Mouse (Mus musculus) liver, embryonic 14.5 days (tissue): ENCODE data around the gene Syne1. TPM values are rescaled to one million over a fixed set of nuclear protein-coding genes. Genes with fewer than 3 reads are reported as not detected.

Source experiments
- ATAC-seq: fragments of 200-750 bp; cut with Nextera tagmentation; 2 replicates; pipeline ENCODE4 v1.8.0; 2017; ENCODE audit warnings: moderate number of reproducible peaks, mild to moderate bottlenecking, moderate library complexity; ENCODE audit not compliant: insufficient read depth
- DNase-seq, 3 experiments: peaks; one replicate each; pipeline ENCODE4 v3.0.0-alpha.2; 2012 to 2013; ENCODE audit warnings: low read depth in 3 of 3, low spot score in 3 of 3
- H3K27ac ChIP-seq: fragments of 300-500 bp; sonication (generic); 2 replicates; pipeline ENCODE4 v1.5.1; 2014; ENCODE audit warnings: moderate library complexity, mild to moderate bottlenecking, control low read depth, inconsistent platforms
- H3K27me3 ChIP-seq: fragments of 300-500 bp; sonication (generic); 2 replicates; pipeline ENCODE4 v1.6.1; 2014; ENCODE audit warnings: mild to moderate bottlenecking, low read length, moderate library complexity; ENCODE audit not compliant: control insufficient read depth, insufficient read depth
- H3K36me3 ChIP-seq: fragments of 300-500 bp; sonication (generic); replicated peaks from 2 replicates; pipeline ENCODE4 v1.6.1; 2014; ENCODE audit warnings: low read depth; ENCODE audit not compliant: control insufficient read depth, insufficient read depth
- H3K4me1 ChIP-seq, 2 experiments: fragments of 200-500 bp in 1 of 2; fragments of 300-500 bp in 1 of 2; sonication (generic) in 1 of 2; replicated peaks; 2 replicates each; pipeline ENCODE4 v1.6.1; 2012 to 2014; ENCODE audit warnings: antibody characterized with exemption in 1 of 2, inconsistent platforms in 1 of 2, low read length in 1 of 2; ENCODE audit not compliant: control insufficient read depth in 2 of 2, insufficient read depth in 2 of 2
- H3K4me2 ChIP-seq: fragments of 300-500 bp; sonication (generic); 2 replicates; pipeline ENCODE4 v1.6.1; 2014; ENCODE audit warnings: low read depth, mild to moderate bottlenecking, control low read depth, moderate library complexity
- H3K4me3 ChIP-seq, 2 experiments: fragments of 200-500 bp in 1 of 2; fragments of 300-500 bp in 1 of 2; sonication (generic) in 1 of 2; 2 replicates each; pipeline ENCODE4 v1.5.1; 2012 to 2014; ENCODE audit warnings: low read depth in 2 of 2, low read length in 2 of 2, mild to moderate bottlenecking in 2 of 2, control low read depth in 1 of 2, inconsistent platforms in 1 of 2, moderate library complexity in 1 of 2; ENCODE audit not compliant: insufficient read depth in 1 of 2
- H3K9ac ChIP-seq: fragments of 300-500 bp; sonication (generic); replicated peaks from 2 replicates; pipeline ENCODE4 v1.6.1; 2014; ENCODE audit warnings: mild to moderate bottlenecking, control low read depth, moderate library complexity
- H3K9me3 ChIP-seq: fragments of 300-500 bp; sonication (generic); 2 replicates; pipeline ENCODE4 v1.6.1; 2016; ENCODE audit warnings: low read length, mixed read lengths; ENCODE audit not compliant: control insufficient read depth
- CTCF ChIP-seq: IDR thresholded peaks from 2 replicates; pipeline ENCODE4 v1.5.1; 2016; ENCODE audit warnings: antibody characterized with exemption, low read depth, control low read depth
- EP300 ChIP-seq: IDR thresholded peaks from 2 replicates; pipeline ENCODE4 v1.6.1; 2016; ENCODE audit warnings: antibody characterized with exemption, low read depth
- WGBS: fragments of 180-500 bp; shearing (Covaris S2); extraction: QIAGEN DNeasy Blood & Tissue Kit; methylation state at CpG from one replicate; pipeline ENCODE4 v1.1.7; 2014; ENCODE audit not compliant: insufficient replicate concordance; 5-methylcytosine and 5-hydroxymethylcytosine counted together
- polyA plus RNA-seq, 2 experiments: library from polyadenylated mRNA; depleted of rRNA in 1 of 2; stranded (reverse) in 1 of 2; unstranded in 1 of 2; fragments of >200 nt; fragmentation: Nextera tagmentation in 1 of 2; extraction: Ambion mirVana in 1 of 2; gene quantifications; 2 replicates each; pipeline versions ENCODE4 v1.2.1 to v1.2.3; 2012 to 2014

The Syne1 gene
- polyA plus RNA-seq, 2 experiments: 3.1 to 3.6 TPM

DNA sequence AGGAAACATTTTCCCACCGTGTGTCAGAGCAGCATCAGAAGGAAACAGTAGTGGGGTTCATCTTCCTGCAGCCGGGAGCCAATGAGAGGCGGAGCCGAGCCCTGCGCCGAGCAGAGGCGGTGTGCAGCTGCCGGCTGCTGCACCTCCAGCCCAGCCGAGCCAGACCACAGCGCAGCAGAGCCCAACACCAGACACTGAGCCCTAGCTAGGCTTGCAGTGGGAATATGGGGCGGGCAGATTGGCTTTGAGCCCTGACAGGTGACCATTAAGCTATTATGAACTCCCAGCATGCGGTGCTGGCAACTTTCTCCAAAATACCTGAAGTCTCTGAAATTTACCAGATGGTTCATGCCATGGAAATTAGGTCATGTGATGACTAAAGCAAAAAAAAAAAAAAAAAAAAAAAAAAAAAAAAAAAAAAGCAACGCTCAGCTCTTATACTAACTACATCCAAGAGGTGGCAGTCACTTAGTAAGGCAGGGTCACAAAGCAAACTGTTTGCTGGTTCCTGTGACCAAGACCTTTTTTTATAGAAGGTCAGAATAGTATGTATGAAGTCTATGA is 356.5 kb downstream of the Syne1 start:
- peak; percentile 97 for ATAC-seq
- peak overlapping the region; percentile 71 to 78 for H3K4me3 ChIP-seq
- H3K9ac ChIP-seq: peak overlapping the region; percentile 71
- TF ChIP-seq EP300 (no peak), CTCF (peak; percentile 26; the same call in 1 of the 2 replicates)
- 2% methylated on average over 13 of the region's 13 CpGs for WGBS
- DNase-seq: peak in 2 of 3 experiments; percentile 47 to 54
- H3K4me2 ChIP-seq: peak overlapping the region; percentile 75
- H3K27ac ChIP-seq: peak overlapping the region; percentile 55
- H3K36me3 ChIP-seq: no peaks in the 10 kb centered on the region
- H3K9me3 ChIP-seq: no peaks in the 10 kb centered on the region
- H3K4me1 ChIP-seq: peaks cover 6 to 7% of the 10 kb centered on the region in 2 experiments
- no peaks in the 10 kb centered on the region for H3K27me3 ChIP-seq

DNA sequence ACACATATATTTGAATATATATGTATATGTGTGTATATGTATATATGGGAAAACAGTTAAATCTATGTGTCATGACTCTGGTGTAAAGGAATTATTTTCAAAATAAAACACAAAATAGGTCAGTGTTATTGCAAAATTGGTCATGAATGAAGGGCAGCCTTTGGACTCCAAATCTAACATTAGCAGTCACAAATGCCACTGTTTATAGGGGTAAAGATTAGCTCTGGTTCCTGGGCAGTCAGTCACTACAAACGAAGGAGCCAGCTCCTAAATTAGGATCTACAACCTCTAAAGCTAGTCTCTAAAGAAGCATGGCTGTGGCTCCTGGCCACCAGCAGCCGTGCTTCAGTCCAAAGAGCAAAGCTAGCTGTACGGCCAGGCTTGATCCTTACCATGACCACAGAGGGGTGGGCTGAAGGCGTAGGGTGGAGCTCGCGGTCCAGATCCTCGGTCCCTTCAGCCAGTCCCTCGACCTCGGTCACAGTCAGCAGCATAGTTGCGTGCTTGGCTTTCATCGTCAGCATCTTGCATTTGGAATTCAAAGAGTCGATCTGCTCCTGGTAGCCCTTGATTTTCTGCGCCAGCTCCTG is 357.1 kb downstream of the Syne1 start:
- Histone ChIP-seq H3K4me3 (peak overlapping the region; percentile 71 to 78), H3K27me3 (no peaks in the 10 kb centered on the region), H3K9me3 (no peaks in the 10 kb centered on the region), H3K4me2 (peak overlapping the region; percentile 75), H3K4me1 (peaks cover 6 to 7% of the 10 kb centered on the region in 2 experiments), H3K36me3 (no peaks in the 10 kb centered on the region), H3K9ac (peak overlapping the region; percentile 71), H3K27ac (peak overlapping the region; percentile 55)
- WGBS: 2% methylated on average over 13 of the region's 13 CpGs
- DNase-seq: no peak
- peak; percentile 82 for ATAC-seq
- no peak for TF ChIP-seq EP300
- no peak for TF ChIP-seq CTCF

DNA sequence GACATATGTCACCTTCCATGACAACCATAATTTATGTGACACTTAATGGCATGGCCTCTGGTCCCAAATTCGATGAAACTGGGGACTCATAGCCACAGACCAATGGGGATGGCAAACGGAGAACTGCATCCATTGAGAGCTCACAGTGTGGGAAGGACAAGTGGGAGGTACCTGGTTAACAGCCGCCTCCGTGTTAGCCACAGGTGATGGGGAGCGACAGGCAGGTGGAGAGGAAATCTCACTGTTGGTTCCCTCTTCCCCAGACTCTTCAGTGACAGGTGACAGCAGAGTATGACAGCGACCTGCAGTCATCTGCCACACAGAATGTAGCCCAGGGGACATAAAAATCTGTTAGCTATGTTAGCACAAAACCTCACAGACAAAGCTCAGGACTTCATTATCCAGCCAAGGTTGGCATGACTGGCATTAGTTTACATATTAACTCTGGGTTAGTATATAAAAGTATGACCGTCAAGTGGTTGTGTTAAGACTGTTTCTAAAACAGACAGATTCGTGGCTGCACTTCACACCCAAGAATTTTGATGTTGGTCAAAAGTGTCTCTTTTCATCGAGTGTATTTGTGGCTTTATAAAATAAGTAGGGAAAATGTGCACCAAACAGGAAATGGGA is 358.3 kb downstream of the Syne1 start:
- peaks cover 6 to 7% of the 10 kb centered on the region in 2 experiments for H3K4me1 ChIP-seq
- no peak overlapping the region for H3K9ac ChIP-seq
- no peaks in the 10 kb centered on the region for H3K9me3 ChIP-seq
- H3K36me3 ChIP-seq: no peaks in the 10 kb centered on the region
- no peak overlapping the region; the same call in 1 of the 2 replicates for H3K4me2 ChIP-seq
- 74% methylated on average over 9 of the region's 9 CpGs for WGBS
- H3K27ac ChIP-seq: no peak overlapping the region
- H3K27me3 ChIP-seq: no peaks in the 10 kb centered on the region
- no peak for DNase-seq
- TF ChIP-seq CTCF (no peak), EP300 (no peak)
- no peak for ATAC-seq
- H3K4me3 ChIP-seq: no peak overlapping the region

- WGBS: 76% methylated on average over 4 of the region's 4 CpGs
- H3K27me3 ChIP-seq: no peaks in the 10 kb centered on the region
- H3K27ac ChIP-seq: no peak overlapping the region
- no peak overlapping the region for H3K4me2 ChIP-seq
- no peak overlapping the region for H3K9ac ChIP-seq
- no peaks in the 10 kb centered on the region for H3K36me3 ChIP-seq
- H3K9me3 ChIP-seq: no peaks in the 10 kb centered on the region
- H3K4me3 ChIP-seq: no peak overlapping the region
- ATAC-seq (no peak), DNase-seq (no peak)
- TF ChIP-seq EP300: no peak
- no peak for TF ChIP-seq CTCF
- peaks cover 6 to 7% of the 10 kb centered on the region in 2 experiments for H3K4me1 ChIP-seq
Observed at GRCm38 (mm10) chr10:5190756-5191155, 360.5 kb downstream of the Syne1 start.

DNA sequence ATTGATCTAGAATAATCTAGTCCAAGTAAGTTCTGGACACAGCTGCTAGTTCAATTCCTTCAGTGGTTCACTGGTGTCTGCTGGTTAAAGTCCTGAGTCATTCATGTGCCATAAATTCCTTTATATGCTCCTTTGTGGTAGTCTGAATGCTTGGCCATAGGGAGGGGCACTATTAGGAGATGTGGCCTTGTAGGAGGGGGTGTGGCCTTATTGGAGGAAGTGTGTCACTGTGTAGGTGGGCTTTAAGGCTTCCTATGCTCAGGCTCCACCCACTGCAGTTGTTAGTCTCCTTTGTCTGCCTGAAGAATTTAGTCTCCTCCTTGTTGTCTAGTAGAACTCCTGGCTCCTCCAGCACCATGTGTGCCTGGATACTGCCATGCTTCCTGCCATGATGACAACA is 362.4 kb downstream of the Syne1 start:
- no peak overlapping the region for H3K9ac ChIP-seq
- TF ChIP-seq EP300: no peak
- TF ChIP-seq CTCF: no peak
- H3K27ac ChIP-seq: no peak overlapping the region
- H3K4me3 ChIP-seq: no peak overlapping the region
- no peak for DNase-seq
- no peaks in the 10 kb centered on the region for H3K9me3 ChIP-seq
- no peaks in the 10 kb centered on the region for H3K27me3 ChIP-seq
- ATAC-seq: peak; percentile 50; the same call in 1 of the 2 replicates
- H3K36me3 ChIP-seq: no peaks in the 10 kb centered on the region; the same call in 1 of the 2 replicates
- H3K4me2 ChIP-seq: no peak overlapping the region
- no peaks in the 10 kb centered on the region for H3K4me1 ChIP-seq
